Mouse (Mus musculus) thymus, adult 2 months (tissue): ENCODE data around the gene Theg.

ENCODE experiments used
- CTCF ChIP-seq: fragments of 200-500 bp; IDR thresholded peaks from 2 replicates; pipeline ENCODE4 v1.5.1; 2012; ENCODE audit warnings: mild to moderate bottlenecking, control low read depth, low read length, moderate library complexity, borderline replicate concordance; ENCODE audit not compliant: control insufficient read depth, poor library complexity, insufficient read depth; ENCODE audit errors: extremely low read depth
- POLR2A ChIP-seq: fragments of 200-500 bp; IDR thresholded peaks from 2 replicates; pipeline ENCODE4 v1.6.1; 2012; ENCODE audit warnings: mild to moderate bottlenecking, low read length, control low read depth, moderate library complexity; ENCODE audit not compliant: control insufficient read depth, poor library complexity, insufficient read depth; ENCODE audit errors: extremely low read depth

GRCm38 (mm10) chr10:79539701-79540495 is 47.2 kb downstream of the Theg start:
- no peak for TF ChIP-seq POLR2A
- no peak for TF ChIP-seq CTCF
